Mouse (Mus musculus): ENCODE data around the gene Rhox3f.
"Not testable (repeated sequence)": the region's sequence is repeated elsewhere in the genome, so short reads cannot be mapped to it uniquely, and the experiment has no call there.

Gene Rhox3f

GRCm38 (mm10) chrX:37580692-37581091, at the start of gene Rhox3f:
Gene Rhox3f, plus strand, starts transcription at chrX:37580992.
- in situ Hi-C loops (cut with MboI; ENCODE audit: unreplicated experiment in 2 of 2) = not testable (repeated sequence)

DNA sequence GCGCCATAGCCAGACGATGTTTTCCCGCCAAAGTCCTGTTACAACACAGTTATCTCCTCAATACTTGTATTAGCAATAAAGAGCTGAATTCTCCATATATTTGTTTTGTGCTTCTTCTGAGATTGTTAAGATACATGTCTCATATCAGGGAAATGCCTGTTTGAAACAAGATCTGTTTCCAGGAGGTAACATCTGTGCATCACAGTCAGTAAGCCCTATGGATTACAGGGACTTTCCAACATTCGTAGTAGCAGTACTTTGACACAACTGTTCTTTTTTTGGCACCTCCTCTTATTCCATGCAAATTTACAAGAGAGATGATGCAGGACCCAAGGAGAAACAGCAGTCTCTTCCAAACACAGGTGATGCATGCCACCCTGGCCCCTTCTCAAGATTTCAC, 39.1 kb upstream of the Rhox3f start, which contains the start of gene Rhox3e:
Rhox3e (plus strand) TSS at position 301 of the 400 bp plus-strand sequence.
- in situ Hi-C loops (cut with MboI; ENCODE audit: unreplicated experiment in 2 of 2) = not testable (repeated sequence)

DNA sequence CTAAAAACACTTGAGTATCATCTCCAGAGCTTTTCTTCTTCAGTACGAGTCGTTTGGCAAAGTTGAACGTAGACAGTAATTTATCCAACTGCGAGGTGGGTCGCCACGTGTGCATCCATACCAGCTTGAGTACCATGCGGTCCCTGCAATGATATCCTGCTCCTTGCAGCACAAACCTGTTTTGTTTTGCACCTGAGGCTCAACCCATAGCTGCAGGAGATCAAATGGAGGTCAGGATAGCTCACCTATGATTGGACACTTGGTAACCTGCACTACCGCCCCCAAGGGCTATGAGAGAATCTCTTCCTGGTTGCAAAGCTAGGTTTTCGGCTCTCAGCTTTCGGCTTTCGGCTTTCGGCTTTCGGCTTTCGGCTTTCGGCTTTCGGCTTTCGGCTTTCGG, 23.7 kb upstream of the Rhox3f start, which contains the start of gene Rhox4e:
Rhox4e (plus strand) TSS at position 301 of the 400 bp plus-strand sequence.
- in situ Hi-C loops (cut with MboI; ENCODE audit: unreplicated experiment in 2 of 2) = not testable (repeated sequence)

GRCm38 (mm10) chrX:37571105-37571504, 9.7 kb upstream of the Rhox3f start, which contains the start of gene Rhox2f:
Gene Rhox2f, plus strand, starts transcription at chrX:37571405.
- in situ Hi-C loops (cut with MboI; ENCODE audit: unreplicated experiment in 2 of 2) = not testable (repeated sequence)

GRCm38 (mm10) chrX:37572638-37573037, 8.2 kb upstream of the Rhox3f start:
- in situ Hi-C loops (cut with MboI; ENCODE audit: unreplicated experiment in 2 of 2) = not testable (repeated sequence)

DNA sequence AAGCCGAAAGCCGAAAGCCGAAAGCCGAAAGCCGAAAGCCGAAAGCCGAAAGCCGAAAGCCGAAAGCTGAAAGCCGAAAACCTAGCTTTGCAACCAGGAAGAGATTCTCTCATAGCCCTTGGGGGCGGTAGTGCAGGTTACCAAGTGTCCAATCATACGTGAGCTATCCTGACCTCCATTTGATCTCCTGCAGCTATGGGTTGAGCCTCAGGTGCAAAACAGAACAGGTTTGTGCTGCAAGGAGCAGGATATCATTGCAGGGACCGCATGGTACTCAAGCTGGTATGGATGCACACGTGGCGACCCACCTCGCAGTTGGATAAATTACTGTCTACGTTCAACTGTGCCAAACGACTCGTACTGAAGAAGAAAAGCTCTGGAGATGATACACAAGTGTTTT, 26.8 kb downstream of the Rhox3f start, which contains the start of gene Rhox4f:
Rhox4f (minus strand) TSS at position 101 of the 400 bp plus-strand sequence.
- in situ Hi-C loops (cut with MboI; ENCODE audit: unreplicated experiment in 2 of 2) = not testable (repeated sequence)

DNA sequence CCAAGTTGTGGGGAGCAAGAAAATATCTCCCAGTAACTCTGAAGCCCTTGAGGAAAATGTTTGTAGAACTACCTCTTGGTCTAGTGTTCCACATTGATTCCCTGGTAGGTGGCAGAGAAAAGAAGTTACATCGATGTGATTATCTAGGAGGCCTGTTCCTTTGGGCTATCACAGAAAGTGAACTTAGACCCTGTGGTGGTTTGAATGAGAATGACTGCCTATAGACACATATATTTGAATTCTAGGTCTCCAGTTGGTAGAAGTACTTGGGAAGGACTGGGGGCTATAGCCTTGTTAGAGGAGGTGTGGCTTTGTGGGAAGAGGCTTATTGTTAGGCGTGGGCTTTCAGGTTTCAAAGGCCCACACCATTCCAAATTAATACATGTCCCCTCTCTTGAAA, 47.7 kb downstream of the Rhox3f start, which contains the start of gene Rhox3g:
Rhox3g (minus strand) TSS at position 101 of the 400 bp plus-strand sequence.
- in situ Hi-C loops (cut with MboI; ENCODE audit: unreplicated experiment in 2 of 2) = not testable (repeated sequence)

Data from v-Abl transformed pro-B cells (cell line).